Mouse (Mus musculus): ENCODE results near the gene Man2b2. TPM values are rescaled to one million over a fixed set of nuclear protein-coding genes. Genes with fewer than 3 reads are reported as not detected.

The Man2b2 gene
- 19.8 and 21.1 TPM in 2 replicates for polyA plus RNA-seq (2012; rRNA removed)

DNA sequence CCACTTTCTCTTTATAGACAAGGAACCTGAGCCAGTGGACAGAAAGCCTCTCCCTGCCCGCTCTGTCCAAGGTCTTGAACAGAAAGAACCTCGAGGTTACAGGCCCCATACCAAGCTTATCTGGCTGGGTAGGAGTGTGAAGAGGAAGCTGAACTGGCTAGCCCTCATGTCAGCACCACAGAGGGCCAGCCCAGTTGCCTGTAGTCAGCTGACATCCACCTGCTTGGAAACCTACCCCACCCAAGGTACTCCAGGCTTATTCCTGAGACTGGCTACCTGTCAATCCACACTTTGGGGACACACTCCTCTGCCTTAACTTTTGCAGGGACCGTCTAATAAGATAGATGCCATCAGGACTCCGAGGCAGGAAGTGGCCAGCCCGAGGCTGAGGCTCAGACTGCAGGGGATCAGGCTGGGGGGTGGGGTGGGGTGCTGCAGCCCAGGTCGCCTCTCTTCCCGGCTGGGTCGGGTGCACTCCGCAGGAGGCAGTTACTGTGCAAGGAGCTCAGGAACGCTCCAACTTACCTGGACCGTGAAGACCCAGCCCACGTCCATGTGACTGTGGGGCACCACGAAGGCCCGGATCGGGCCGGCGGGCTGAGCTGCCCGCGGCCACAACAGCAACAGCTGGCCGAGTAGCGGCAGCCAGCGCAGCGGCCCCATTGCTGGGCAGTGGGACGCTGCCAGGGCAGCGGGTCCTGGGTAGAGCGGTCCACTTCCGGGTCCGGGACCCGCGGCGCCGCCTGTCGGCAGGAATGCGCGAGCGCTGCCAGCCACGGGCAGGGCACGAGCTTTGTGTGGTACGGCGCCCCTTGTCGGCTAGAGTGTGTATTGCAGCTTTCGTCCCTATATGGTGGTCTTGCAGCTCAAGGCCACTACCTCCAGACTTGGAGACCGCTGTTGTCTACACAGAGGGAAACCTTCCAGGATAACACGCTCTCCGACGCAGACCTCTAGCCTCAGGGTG, at the start of gene Man2b2:
TSS of gene Man2b2 (minus strand) at position 741 of the 967 bp plus-strand sequence.

GRCm38 (mm10) chr5:36868266-36869090, 38.0 kb upstream of the Man2b2 start, which contains the start of gene Ppp2r2c:
Gene Ppp2r2c (plus strand): TSS chr5:36868513.

GRCm38 (mm10) chr5:36796296-36797014, 34.0 kb downstream of the Man2b2 start, which contains the start of gene Mrfap1:
Gene Mrfap1 (minus strand): TSS chr5:36796772.

Other genes starting within 250 kb of the Man2b2 start
- gene Tbc1d14, start 237.4 kb downstream of the Man2b2 start, polyA plus RNA-seq (2012; rRNA removed) = 8.1 and 9.1 TPM in 2 replicates
- 12.8 and 13.1 TPM in 2 replicates for gene D5Ertd579e, start 134.6 kb downstream of the Man2b2 start, polyA plus RNA-seq (2012; rRNA removed)
- gene Bloc1s4, start 82.0 kb downstream of the Man2b2 start, polyA plus RNA-seq (2012; rRNA removed) = 12.0 and 12.3 TPM in 2 replicates
- 88.5 and 88.6 TPM in 2 replicates for gene Mrfap1, start 33.9 kb downstream of the Man2b2 start, polyA plus RNA-seq (2012; rRNA removed)
- gene Ppp2r2c, start 37.9 kb upstream of the Man2b2 start, polyA plus RNA-seq (2012; rRNA removed) = 0.01 and 0.02 TPM in 2 replicates
- gene Wfs1, start 158.6 kb upstream of the Man2b2 start, polyA plus RNA-seq (2012; rRNA removed) = 1.8 and 2.1 TPM in 2 replicates